In genomic region chr8:121934506-121934905, GRCm38 (mm10) we compare ENCODE assay signal across 9 mouse cellular contexts. TPM values are rescaled to one million over a fixed set of nuclear protein-coding genes. Genes with fewer than 3 reads are reported as not detected.
DNase-seq lines count a peak whose midpoint lies in the region; ATAC-seq lines count a peak whose summit lies in the region.
"Had no signal": no experiment of that assay in that cellular context is flagged by ENCODE, and none has a peak within 500 bp of the region (broad histone marks: within the 10 kb centered on the region; RNA-seq: fewer than 3 reads in every experiment).

No protein-coding gene starts in this region.

- ATAC-seq in forebrain, embryonic 11.5 days (replicated peaks; ENCODE audit: low FRiP score): no peak
- no peak for ATAC-seq in forebrain, embryonic 13.5 days
- no peak for ATAC-seq in limb, embryonic 11.5 days (ENCODE audit: insufficient number of reproducible peaks, low FRiP score, low TSS enrichment, low read depth)
- ATAC-seq in neural tube, embryonic 14.5 days (ENCODE audit: low read depth): no peak

- H3K4me1 ChIP-seq in forebrain, embryonic 10.5 days: peaks cover 23% of the 10 kb centered on the region
- peaks cover 4% of the 10 kb centered on the region; the same call in 1 of the 2 replicates for H3K4me1 ChIP-seq in forebrain, embryonic 11.5 days (replicated peaks; ENCODE audit: control insufficient read depth, insufficient read depth, low read length)
- peaks cover 25% of the 10 kb centered on the region for H3K4me1 ChIP-seq in forebrain, embryonic 13.5 days
- no peaks in the 10 kb centered on the region for H3K4me1 ChIP-seq in limb, embryonic 11.5 days (ENCODE audit: control insufficient read depth, insufficient read depth, low read length)
- peaks cover 5% of the 10 kb centered on the region; the same call in 1 of the 2 replicates for H3K4me1 ChIP-seq in neural tube, embryonic 14.5 days (ENCODE audit: control insufficient read depth, insufficient read depth, low read length)

- 43% methylated on average over 4 of the region's 4 CpGs for WGBS in forebrain, embryonic 10.5 days
- WGBS in forebrain, embryonic 11.5 days: 39% methylated on average over 4 of the region's 4 CpGs
- 40% methylated on average over 4 of the region's 4 CpGs for WGBS in forebrain, embryonic 13.5 days
- WGBS in limb, embryonic 11.5 days: 34% methylated on average over 4 of the region's 4 CpGs
- 44% methylated on average over 4 of the region's 4 CpGs for WGBS in neural tube, embryonic 14.5 days

- no peaks in the 10 kb centered on the region for H3K27me3 ChIP-seq in forebrain, embryonic 10.5 days (ENCODE audit: poor library complexity, severe bottlenecking)
- no peaks in the 10 kb centered on the region for H3K27me3 ChIP-seq in forebrain, embryonic 11.5 days (ENCODE audit: control insufficient read depth, insufficient read depth, low read length)
- no peaks in the 10 kb centered on the region for H3K27me3 ChIP-seq in forebrain, embryonic 13.5 days
- no peaks in the 10 kb centered on the region for H3K27me3 ChIP-seq in limb, embryonic 11.5 days (ENCODE audit: control insufficient read depth, insufficient read depth, low read length)
- no peaks in the 10 kb centered on the region for H3K27me3 ChIP-seq in neural tube, embryonic 14.5 days (ENCODE audit: control insufficient read depth, insufficient read depth, low read length)

- H3K36me3 ChIP-seq in forebrain, embryonic 10.5 days (replicated peaks): no peaks in the 10 kb centered on the region
- H3K36me3 ChIP-seq in forebrain, embryonic 11.5 days (ENCODE audit: control insufficient read depth, insufficient read depth, low read length): no peaks in the 10 kb centered on the region
- H3K36me3 ChIP-seq in forebrain, embryonic 13.5 days (ENCODE audit: poor library complexity, severe bottlenecking): no peaks in the 10 kb centered on the region
- no peaks in the 10 kb centered on the region for H3K36me3 ChIP-seq in limb, embryonic 11.5 days (ENCODE audit: control insufficient read depth, insufficient read depth, low read length)
- no peaks in the 10 kb centered on the region for H3K36me3 ChIP-seq in neural tube, embryonic 14.5 days (ENCODE audit: control insufficient read depth, insufficient read depth, low read length)

- no peak overlapping the region for H3K4me2 ChIP-seq in forebrain, embryonic 11.5 days (ENCODE audit: low read depth, low read length, severe bottlenecking)
- peak overlapping the region; percentile 40; the same call in 1 of the 2 replicates for H3K4me2 ChIP-seq in forebrain, embryonic 13.5 days
- no peak overlapping the region for H3K4me2 ChIP-seq in limb, embryonic 11.5 days (ENCODE audit: low read depth, severe bottlenecking)
- no peak overlapping the region for H3K4me2 ChIP-seq in neural tube, embryonic 14.5 days (ENCODE audit: low read depth, low read length)

- H3K9me3 ChIP-seq in forebrain, embryonic 10.5 days: no peaks in the 10 kb centered on the region
- H3K9me3 ChIP-seq in forebrain, embryonic 11.5 days (ENCODE audit: control insufficient read depth, low read length): no peaks in the 10 kb centered on the region
- H3K9me3 ChIP-seq in forebrain, embryonic 13.5 days (replicated peaks): no peaks in the 10 kb centered on the region
- H3K9me3 ChIP-seq in limb, embryonic 11.5 days (ENCODE audit: control insufficient read depth, low read length): no peaks in the 10 kb centered on the region
- no peaks in the 10 kb centered on the region for H3K9me3 ChIP-seq in neural tube, embryonic 14.5 days (ENCODE audit: control insufficient read depth, low read length)

- peak overlapping the region; percentile 70; the same call in 1 of the 2 replicates for H3K27ac ChIP-seq in forebrain, embryonic 10.5 days
- H3K27ac ChIP-seq in forebrain, embryonic 11.5 days (ENCODE audit: low read depth, low read length): no peak overlapping the region
- peak overlapping the region; percentile 91 for H3K27ac ChIP-seq in forebrain, embryonic 13.5 days
- H3K27ac ChIP-seq in limb, embryonic 11.5 days (replicated peaks; ENCODE audit: low read depth, low read length): no peak overlapping the region
- H3K27ac ChIP-seq in neural tube, embryonic 14.5 days (ENCODE audit: low read depth, low read length): peak overlapping the region; percentile 85; the same call in 1 of the 2 replicates

- DNase-seq in forebrain, embryonic 10.5 days (ENCODE audit: extremely low spot score, low spot score): peak; percentile 32
- no peak for DNase-seq in forebrain, embryonic 11.5 days (ENCODE audit: low spot score)
- peak; percentile 40 for DNase-seq in thymus, postnatal 14 days
- DNase-seq in thymus, adult 18-20 months: no peak
- DNase-seq in limb, embryonic 11.5 days (ENCODE audit: low spot score): peak; percentile 41
- no peak for DNase-seq in layer of hippocampus, adult 8-10 months (ENCODE audit: low spot score in 2 of 2)

- H3K4me3 ChIP-seq in forebrain, embryonic 10.5 days: 0 out of 2 replicates have a peak overlapping the region, but pooled peaks have one; percentile 2
- no peak overlapping the region for H3K4me3 ChIP-seq in forebrain, embryonic 11.5 days (ENCODE audit: low read depth, low read length)
- H3K4me3 ChIP-seq in forebrain, embryonic 13.5 days: no peak overlapping the region
- H3K4me3 ChIP-seq in limb, embryonic 11.5 days (ENCODE audit: low read depth, low read length): no peak overlapping the region
- no peak overlapping the region for H3K4me3 ChIP-seq in neural tube, embryonic 14.5 days (ENCODE audit: low read depth, low read length)

- no peak overlapping the region for H3K9ac ChIP-seq in forebrain, embryonic 11.5 days (ENCODE audit: low read length)
- H3K9ac ChIP-seq in forebrain, embryonic 13.5 days: no peak overlapping the region
- H3K9ac ChIP-seq in limb, embryonic 11.5 days (ENCODE audit: low read length): no peak overlapping the region
- H3K9ac ChIP-seq in neural tube, embryonic 14.5 days (replicated peaks; ENCODE audit: low read depth, low read length): no peak overlapping the region

RNA-seq across cellular contexts. Expression of gene Car5a, which starts 10.2 kb away (rescaled TPM):
- polyA plus RNA-seq in forebrain, embryonic 10.5 days (2016; fragmentation: Nextera tagmentation; extraction: Ambion mirVana): not detected in 2 replicates
- polyA plus RNA-seq in forebrain, embryonic 11.5 days (2014; fragmentation: Nextera tagmentation; extraction: Ambion mirVana): not detected in 2 replicates
- 0.25 TPM in 1 of 2 replicates, not detected in the other for polyA plus RNA-seq in forebrain, embryonic 13.5 days (2015; fragmentation: Nextera tagmentation; extraction: Ambion mirVana)
- not detected in 2 replicates for polyA plus RNA-seq in limb, embryonic 11.5 days (2014; fragmentation: Nextera tagmentation; extraction: Ambion mirVana)
- polyA plus RNA-seq in neural tube, embryonic 14.5 days (2014; fragmentation: Nextera tagmentation; extraction: Ambion mirVana): 0.16 TPM in 1 of 2 replicates, not detected in the other
- under 1 TPM in 1 of 4 experiments, not detected in 3; 0.41 TPM for total RNA-seq in layer of hippocampus, adult 8-10 months (2022)
- polyA plus RNA-seq: intestine, embryonic 14.5 days had no signal

RNA-seq across cellular contexts. Expression of gene Banp, which starts 15.0 kb away (rescaled TPM):
- 44.1 and 56.4 TPM in 2 replicates for polyA plus RNA-seq in forebrain, embryonic 10.5 days (2016; fragmentation: Nextera tagmentation; extraction: Ambion mirVana)
- 53.1 and 60.9 TPM in 2 replicates for polyA plus RNA-seq in forebrain, embryonic 11.5 days (2014; fragmentation: Nextera tagmentation; extraction: Ambion mirVana)
- polyA plus RNA-seq in forebrain, embryonic 13.5 days (2015; fragmentation: Nextera tagmentation; extraction: Ambion mirVana): 57.5 and 60.9 TPM in 2 replicates
- 57.9 and 58.1 TPM in 2 replicates for polyA plus RNA-seq in limb, embryonic 11.5 days (2014; fragmentation: Nextera tagmentation; extraction: Ambion mirVana)
- polyA plus RNA-seq in neural tube, embryonic 14.5 days (2014; fragmentation: Nextera tagmentation; extraction: Ambion mirVana): 47.2 and 53.9 TPM in 2 replicates
- total RNA-seq in layer of hippocampus, adult 8-10 months (2022): 10 to 100 TPM; 25.1 to 66.1 (median 45.2) TPM

RNA-seq across cellular contexts. Expression of gene Slc7a5, which starts 27.0 kb away (rescaled TPM):
- 27.4 and 30.5 TPM in 2 replicates for polyA plus RNA-seq in forebrain, embryonic 10.5 days (2016; fragmentation: Nextera tagmentation; extraction: Ambion mirVana)
- 37.1 and 43.0 TPM in 2 replicates for polyA plus RNA-seq in forebrain, embryonic 11.5 days (2014; fragmentation: Nextera tagmentation; extraction: Ambion mirVana)
- 28.1 and 30.6 TPM in 2 replicates for polyA plus RNA-seq in forebrain, embryonic 13.5 days (2015; fragmentation: Nextera tagmentation; extraction: Ambion mirVana)
- polyA plus RNA-seq in limb, embryonic 11.5 days (2014; fragmentation: Nextera tagmentation; extraction: Ambion mirVana): 15.2 and 17.0 TPM in 2 replicates
- 38.1 and 50.7 TPM in 2 replicates for polyA plus RNA-seq in neural tube, embryonic 14.5 days (2014; fragmentation: Nextera tagmentation; extraction: Ambion mirVana)
- 10 to 100 TPM; 52.0 to 66.6 (median 61.8) TPM for total RNA-seq in layer of hippocampus, adult 8-10 months (2022)

Comparison
In these comparisons a context has a peak if more than half of its experiments do, and no peak if none do; other contexts are left out.
1. DNase-seq: peak in forebrain, embryonic 10.5 days (single experiment), thymus, postnatal 14 days (single experiment) and limb, embryonic 11.5 days (single experiment); none in forebrain, embryonic 11.5 days (single experiment), thymus, adult 18-20 months (0 of 2) and layer of hippocampus, adult 8-10 months (0 of 2).
2. H3K27ac ChIP-seq: peak in forebrain, embryonic 10.5 days (single experiment), forebrain, embryonic 13.5 days (single experiment) and neural tube, embryonic 14.5 days (single experiment); none in forebrain, embryonic 11.5 days (single experiment) and limb, embryonic 11.5 days (single experiment).